Mouse (Mus musculus): ENCODE results near the gene Fmo6. TPM values are rescaled to one million over a fixed set of nuclear protein-coding genes. Genes with fewer than 3 reads are reported as not detected.

Gene Fmo6
- polyA plus RNA-seq, 1 experiment from 2014 or later: not detected

DNA sequence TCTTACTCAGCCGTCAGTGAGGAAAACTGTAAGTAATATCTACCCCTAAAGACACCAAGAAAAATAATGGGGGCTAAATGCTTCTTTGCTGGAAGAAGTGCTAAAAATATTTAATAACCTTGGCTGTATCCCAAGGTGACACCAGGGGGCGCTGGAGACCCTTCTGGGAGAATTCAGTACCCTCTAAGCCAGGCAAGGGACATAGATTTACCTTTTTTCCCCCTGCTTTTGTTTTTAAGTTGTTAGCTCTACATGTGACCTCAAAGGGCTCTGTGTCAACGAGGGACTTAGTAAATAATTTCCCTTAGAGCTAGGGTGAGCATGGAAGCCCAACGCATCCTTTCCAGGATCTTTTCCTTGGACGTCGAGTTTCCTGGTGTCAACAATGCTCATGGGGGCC lies 41.4 kb downstream of the Fmo6 start:
- no peaks in the 10 kb centered on the region for H3K36me3 ChIP-seq (ENCODE audit: control insufficient read depth, insufficient read depth, low read length)
- no peak for ATAC-seq (replicated peaks; ENCODE audit: insufficient number of reproducible peaks, low FRiP score, low TSS enrichment)
- H3K27me3 ChIP-seq (ENCODE audit: control insufficient read depth, insufficient read depth, low read length): no peaks in the 10 kb centered on the region
- 43% methylated on average over 6 of the region's 6 CpGs for WGBS (ENCODE audit: insufficient replicate concordance)
- no peak overlapping the region for H3K27ac ChIP-seq (ENCODE audit: low read depth, low read length)
- H3K9ac ChIP-seq (ENCODE audit: low read depth, low read length): no peak overlapping the region
- no peak overlapping the region for H3K4me3 ChIP-seq (ENCODE audit: low read depth, low read length)
- no peaks in the 10 kb centered on the region for H3K4me1 ChIP-seq (ENCODE audit: control insufficient read depth, insufficient read depth, low read length)
- no peak overlapping the region for H3K4me2 ChIP-seq
- no peaks in the 10 kb centered on the region for H3K9me3 ChIP-seq (replicated peaks; ENCODE audit: control insufficient read depth, low read length)

DNA sequence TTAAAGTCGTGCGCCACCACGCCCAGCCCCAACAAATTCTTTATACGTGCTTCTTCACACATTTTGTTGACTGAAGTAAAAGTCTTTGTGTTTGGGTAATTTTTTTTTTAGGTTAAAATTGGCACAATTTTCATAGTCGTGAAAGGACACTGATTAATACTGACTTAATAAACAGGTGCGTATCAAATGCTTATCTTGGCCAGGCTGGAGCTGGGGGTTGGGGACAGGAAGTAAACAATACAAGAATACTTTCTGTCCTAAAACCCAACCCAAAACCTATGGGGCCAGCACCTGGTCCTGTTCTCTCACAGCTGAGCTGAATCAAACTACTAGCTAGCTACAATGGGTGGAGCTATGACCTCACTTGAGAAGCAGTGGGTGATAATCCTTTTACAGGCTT lies 44.3 kb downstream of the Fmo6 start:
- Histone ChIP-seq H3K4me3 (ENCODE audit: low read depth, low read length) (no peak overlapping the region), H3K4me1 (ENCODE audit: control insufficient read depth, insufficient read depth, low read length) (no peaks in the 10 kb centered on the region), H3K4me2 (no peak overlapping the region), H3K27me3 (ENCODE audit: control insufficient read depth, insufficient read depth, low read length) (no peaks in the 10 kb centered on the region), H3K9me3 (replicated peaks; ENCODE audit: control insufficient read depth, low read length) (no peaks in the 10 kb centered on the region), H3K9ac (ENCODE audit: low read depth, low read length) (no peak overlapping the region), H3K27ac (ENCODE audit: low read depth, low read length) (no peak overlapping the region), H3K36me3 (ENCODE audit: control insufficient read depth, insufficient read depth, low read length) (no peaks in the 10 kb centered on the region)
- no peak for ATAC-seq (replicated peaks; ENCODE audit: insufficient number of reproducible peaks, low FRiP score, low TSS enrichment)
- 84% methylated on average over 6 of the region's 6 CpGs for WGBS (ENCODE audit: insufficient replicate concordance)

DNA sequence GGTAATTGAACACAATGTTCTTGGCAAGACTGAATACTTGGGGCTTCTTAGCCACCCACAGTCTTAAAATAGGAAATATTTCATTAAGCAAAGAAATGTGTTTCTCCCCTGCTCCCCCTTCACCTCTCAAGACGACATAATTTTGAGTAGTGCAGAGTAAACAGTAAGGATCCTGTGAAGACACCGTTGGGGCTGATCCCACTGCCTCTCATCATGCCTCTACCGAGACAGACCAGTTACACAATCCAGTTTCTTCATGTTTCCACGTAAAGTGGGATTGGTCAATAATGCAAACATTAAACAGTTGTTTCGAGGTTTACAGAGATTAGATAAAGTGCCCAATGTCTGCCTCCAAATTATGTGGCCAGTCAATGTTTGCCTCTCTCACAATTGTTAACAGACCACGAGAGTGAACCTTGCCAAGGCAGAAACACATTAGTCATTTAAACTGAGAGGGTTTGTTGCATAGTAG lies 45.3 kb downstream of the Fmo6 start:
- Histone ChIP-seq H3K27me3 (ENCODE audit: control insufficient read depth, insufficient read depth, low read length) (no peaks in the 10 kb centered on the region), H3K4me1 (ENCODE audit: control insufficient read depth, insufficient read depth, low read length) (no peaks in the 10 kb centered on the region), H3K9ac (ENCODE audit: low read depth, low read length) (no peak overlapping the region), H3K4me3 (ENCODE audit: low read depth, low read length) (no peak overlapping the region), H3K27ac (ENCODE audit: low read depth, low read length) (no peak overlapping the region), H3K4me2 (no peak overlapping the region), H3K9me3 (replicated peaks; ENCODE audit: control insufficient read depth, low read length) (no peaks in the 10 kb centered on the region), H3K36me3 (ENCODE audit: control insufficient read depth, insufficient read depth, low read length) (no peaks in the 10 kb centered on the region)
- no peak for ATAC-seq (replicated peaks; ENCODE audit: insufficient number of reproducible peaks, low FRiP score, low TSS enrichment)
- WGBS (ENCODE audit: insufficient replicate concordance): 59% methylated on average over 6 of the region's 6 CpGs

DNA sequence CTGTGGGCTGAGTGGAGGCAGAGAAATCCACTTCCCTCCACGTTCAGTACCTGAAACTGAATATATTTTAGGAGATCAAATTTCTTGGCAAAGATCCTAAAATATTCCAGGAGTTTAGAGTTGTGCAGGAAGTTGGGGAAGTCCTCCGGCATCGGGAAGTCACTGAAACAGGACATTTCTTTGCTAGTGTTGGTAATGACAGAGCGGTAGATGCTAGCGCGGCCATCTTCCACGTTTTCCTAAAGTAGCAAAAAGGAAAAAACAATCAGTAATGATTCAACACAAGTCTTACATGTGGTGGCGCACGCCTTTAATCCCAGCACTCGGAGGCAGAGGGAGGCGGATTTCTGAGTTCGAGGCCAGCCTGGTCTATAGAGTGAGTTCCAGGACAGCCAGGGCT lies 48.7 kb downstream of the Fmo6 start:
- Histone ChIP-seq H3K4me3 (ENCODE audit: low read depth, low read length) (no peak overlapping the region), H3K27ac (ENCODE audit: low read depth, low read length) (no peak overlapping the region), H3K4me1 (ENCODE audit: control insufficient read depth, insufficient read depth, low read length) (no peaks in the 10 kb centered on the region), H3K9ac (ENCODE audit: low read depth, low read length) (no peak overlapping the region), H3K27me3 (ENCODE audit: control insufficient read depth, insufficient read depth, low read length) (no peaks in the 10 kb centered on the region), H3K9me3 (replicated peaks; ENCODE audit: control insufficient read depth, low read length) (no peaks in the 10 kb centered on the region), H3K4me2 (no peak overlapping the region), H3K36me3 (ENCODE audit: control insufficient read depth, insufficient read depth, low read length) (no peaks in the 10 kb centered on the region)
- 81% methylated on average over 12 of the region's 12 CpGs for WGBS (ENCODE audit: insufficient replicate concordance)
- ATAC-seq (replicated peaks; ENCODE audit: insufficient number of reproducible peaks, low FRiP score, low TSS enrichment): no peak

DNA sequence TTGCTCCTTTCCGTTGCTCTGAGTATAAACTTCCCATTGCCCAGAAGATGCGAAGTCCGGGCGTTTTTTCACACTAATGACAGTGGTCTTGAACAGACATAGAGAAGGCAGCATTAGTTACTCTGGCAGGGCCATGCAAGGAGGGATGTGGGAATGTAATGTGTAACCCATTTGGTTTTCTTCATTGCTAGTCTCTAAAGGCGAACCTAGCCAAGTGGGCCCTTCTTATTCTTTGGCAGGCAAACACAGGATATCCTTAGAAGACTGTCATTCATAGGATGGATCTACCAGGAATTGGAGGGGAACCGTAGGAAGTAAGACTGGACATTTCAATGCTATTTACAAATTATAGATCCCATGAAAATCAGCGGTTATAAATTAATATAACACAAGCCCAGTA lies 49.7 kb downstream of the Fmo6 start:
- no peaks in the 10 kb centered on the region for H3K36me3 ChIP-seq (ENCODE audit: control insufficient read depth, insufficient read depth, low read length)
- H3K9me3 ChIP-seq (replicated peaks; ENCODE audit: control insufficient read depth, low read length): no peaks in the 10 kb centered on the region
- H3K4me3 ChIP-seq (ENCODE audit: low read depth, low read length): no peak overlapping the region
- H3K4me1 ChIP-seq (ENCODE audit: control insufficient read depth, insufficient read depth, low read length): no peaks in the 10 kb centered on the region
- 87% methylated on average over 7 of the region's 7 CpGs for WGBS (ENCODE audit: insufficient replicate concordance)
- H3K27me3 ChIP-seq (ENCODE audit: control insufficient read depth, insufficient read depth, low read length): no peaks in the 10 kb centered on the region
- no peak overlapping the region for H3K4me2 ChIP-seq
- no peak overlapping the region for H3K9ac ChIP-seq (ENCODE audit: low read depth, low read length)
- ATAC-seq (replicated peaks; ENCODE audit: insufficient number of reproducible peaks, low FRiP score, low TSS enrichment): no peak
- H3K27ac ChIP-seq (ENCODE audit: low read depth, low read length): no peak overlapping the region

DNA sequence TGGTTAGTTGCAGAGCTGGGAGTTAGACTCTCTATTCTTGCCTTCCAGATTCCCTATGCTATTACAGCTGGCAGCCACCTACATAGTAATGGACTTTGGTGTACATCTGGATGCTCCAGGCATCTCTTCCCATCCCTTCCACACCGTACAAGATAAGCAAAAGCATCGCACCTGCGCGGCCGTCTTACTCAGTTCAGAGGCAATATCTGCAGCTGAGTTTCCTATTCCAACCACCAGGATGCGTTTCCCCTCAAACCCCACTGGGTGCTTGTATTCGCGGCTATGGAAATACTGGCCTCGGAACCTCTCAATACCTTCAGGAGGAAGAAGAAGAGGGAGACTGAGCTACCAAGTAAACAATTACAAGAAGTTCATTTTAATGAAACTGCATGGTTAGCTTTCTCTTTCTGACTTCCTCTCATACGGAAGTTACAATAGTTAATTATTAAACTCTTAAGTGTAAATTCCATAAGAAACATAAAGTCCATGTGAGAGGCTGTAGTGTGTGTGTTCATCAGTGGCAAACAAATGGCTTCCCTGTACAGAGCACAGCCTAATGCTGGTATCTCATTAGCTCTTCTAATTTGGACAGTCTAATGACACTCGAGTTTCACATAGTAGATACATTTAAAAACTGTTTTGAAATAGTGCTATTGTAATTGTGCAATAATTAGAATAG lies 51.0 kb downstream of the Fmo6 start:
- no peaks in the 10 kb centered on the region for H3K36me3 ChIP-seq (ENCODE audit: control insufficient read depth, insufficient read depth, low read length)
- no peaks in the 10 kb centered on the region for H3K27me3 ChIP-seq (ENCODE audit: control insufficient read depth, insufficient read depth, low read length)
- no peak overlapping the region for H3K4me2 ChIP-seq
- no peaks in the 10 kb centered on the region for H3K4me1 ChIP-seq (ENCODE audit: control insufficient read depth, insufficient read depth, low read length)
- H3K27ac ChIP-seq (ENCODE audit: low read depth, low read length): no peak overlapping the region
- no peaks in the 10 kb centered on the region for H3K9me3 ChIP-seq (replicated peaks; ENCODE audit: control insufficient read depth, low read length)
- no peak overlapping the region for H3K4me3 ChIP-seq (ENCODE audit: low read depth, low read length)
- WGBS (ENCODE audit: insufficient replicate concordance): 74% methylated on average over 11 of the region's 11 CpGs
- no peak for ATAC-seq (replicated peaks; ENCODE audit: insufficient number of reproducible peaks, low FRiP score, low TSS enrichment)
- H3K9ac ChIP-seq (ENCODE audit: low read depth, low read length): no peak overlapping the region

DNA sequence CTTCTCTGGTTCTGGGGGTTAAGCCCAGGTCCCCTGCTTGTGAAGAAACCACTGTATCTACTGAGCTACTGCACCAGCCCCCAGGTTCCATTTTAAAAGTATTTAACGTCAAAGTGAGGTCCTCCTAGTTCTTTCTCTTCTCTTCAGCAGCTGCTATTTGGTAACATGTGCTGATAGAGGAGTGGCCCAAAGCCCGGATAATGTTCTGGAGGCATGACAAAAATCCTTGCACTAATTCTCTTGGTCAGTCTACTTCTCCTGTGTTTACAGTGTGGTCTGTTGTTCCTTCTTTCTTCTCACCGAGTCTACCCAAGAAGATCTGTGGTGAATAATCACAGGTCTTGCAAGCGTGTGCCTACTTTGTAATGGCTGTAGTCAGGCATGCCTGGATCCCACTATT lies 54.6 kb downstream of the Fmo6 start:
- Histone ChIP-seq H3K9me3 (replicated peaks; ENCODE audit: control insufficient read depth, low read length) (no peaks in the 10 kb centered on the region), H3K4me1 (ENCODE audit: control insufficient read depth, insufficient read depth, low read length) (no peaks in the 10 kb centered on the region), H3K27me3 (ENCODE audit: control insufficient read depth, insufficient read depth, low read length) (no peaks in the 10 kb centered on the region), H3K36me3 (ENCODE audit: control insufficient read depth, insufficient read depth, low read length) (no peaks in the 10 kb centered on the region), H3K27ac (ENCODE audit: low read depth, low read length) (no peak overlapping the region), H3K4me3 (ENCODE audit: low read depth, low read length) (no peak overlapping the region), H3K4me2 (no peak overlapping the region), H3K9ac (ENCODE audit: low read depth, low read length) (no peak overlapping the region)
- WGBS (ENCODE audit: insufficient replicate concordance): 70% methylated on average over 4 of the region's 4 CpGs
- ATAC-seq (replicated peaks; ENCODE audit: insufficient number of reproducible peaks, low FRiP score, low TSS enrichment): no peak

DNA sequence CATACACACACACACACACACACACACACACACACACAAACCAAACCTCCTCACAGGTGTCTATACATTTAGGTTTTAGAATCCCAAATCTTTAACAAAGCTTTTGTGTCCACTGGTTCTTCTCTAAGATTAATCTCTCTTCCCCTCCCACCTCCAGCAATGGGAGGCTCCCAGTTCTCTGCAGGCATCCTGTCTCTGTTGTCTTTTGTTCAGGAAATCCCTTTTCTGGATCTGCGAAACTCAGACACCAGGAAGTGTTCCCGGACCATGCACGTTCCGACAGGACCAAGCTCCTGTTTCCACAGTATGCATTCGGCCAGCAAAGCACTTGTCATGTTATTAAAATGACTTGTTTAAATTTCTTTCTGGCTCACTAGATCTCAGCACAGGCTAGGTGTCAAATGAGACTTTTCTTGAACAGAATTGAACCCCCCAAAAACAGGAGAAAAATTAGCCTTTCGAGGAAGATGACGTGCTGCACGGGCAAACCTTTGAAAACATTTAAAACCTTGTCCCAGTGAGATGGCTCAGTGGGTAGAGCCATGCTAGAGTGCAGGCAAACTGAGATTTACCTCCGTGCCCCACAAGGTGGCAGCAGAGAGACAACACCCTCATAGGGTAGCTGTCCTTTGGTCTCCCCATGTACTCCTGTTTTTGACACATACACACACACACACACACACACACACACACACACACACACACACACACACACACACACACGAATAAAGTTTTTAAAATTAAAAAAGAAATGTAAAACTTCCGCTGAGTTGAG lies 57.5 kb downstream of the Fmo6 start:
- WGBS (ENCODE audit: insufficient replicate concordance): 47% methylated on average over 11 of the region's 11 CpGs
- Histone ChIP-seq H3K27ac (ENCODE audit: low read depth, low read length) (no peak overlapping the region), H3K9ac (ENCODE audit: low read depth, low read length) (no peak overlapping the region), H3K36me3 (ENCODE audit: control insufficient read depth, insufficient read depth, low read length) (no peaks in the 10 kb centered on the region), H3K27me3 (ENCODE audit: control insufficient read depth, insufficient read depth, low read length) (no peaks in the 10 kb centered on the region), H3K4me3 (ENCODE audit: low read depth, low read length) (no peak overlapping the region), H3K4me2 (no peak overlapping the region), H3K4me1 (ENCODE audit: control insufficient read depth, insufficient read depth, low read length) (no peaks in the 10 kb centered on the region), H3K9me3 (replicated peaks; ENCODE audit: control insufficient read depth, low read length) (no peaks in the 10 kb centered on the region)
- ATAC-seq (replicated peaks; ENCODE audit: insufficient number of reproducible peaks, low FRiP score, low TSS enrichment): no peak

DNA sequence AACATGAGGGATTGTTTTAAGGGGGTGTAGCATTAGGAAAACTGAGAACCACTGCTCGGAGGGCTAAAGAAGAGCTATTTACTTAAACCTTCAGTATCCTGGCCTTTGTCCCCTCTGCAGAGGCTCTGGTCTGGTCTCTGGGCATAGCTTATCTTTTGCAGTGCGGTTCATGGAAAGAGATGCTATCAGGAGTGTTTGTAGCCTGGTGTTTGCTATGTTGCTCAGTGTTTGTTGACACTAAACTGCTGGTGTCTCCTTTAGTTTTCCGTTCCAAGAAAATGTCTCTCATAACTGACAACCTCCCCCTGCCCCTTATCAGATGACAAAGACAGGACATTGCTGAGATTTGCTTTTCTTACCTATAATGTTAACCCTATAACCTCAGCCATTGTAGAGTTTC lies 62.2 kb downstream of the Fmo6 start:
- ATAC-seq (replicated peaks; ENCODE audit: insufficient number of reproducible peaks, low FRiP score, low TSS enrichment): no peak
- no peaks in the 10 kb centered on the region for H3K27me3 ChIP-seq (ENCODE audit: control insufficient read depth, insufficient read depth, low read length)
- no peak overlapping the region for H3K4me3 ChIP-seq (ENCODE audit: low read depth, low read length)
- no peaks in the 10 kb centered on the region for H3K9me3 ChIP-seq (replicated peaks; ENCODE audit: control insufficient read depth, low read length)
- 38% methylated on average over 3 of the region's 3 CpGs for WGBS (ENCODE audit: insufficient replicate concordance)
- no peak overlapping the region for H3K9ac ChIP-seq (ENCODE audit: low read depth, low read length)
- H3K4me1 ChIP-seq (ENCODE audit: control insufficient read depth, insufficient read depth, low read length): no peaks in the 10 kb centered on the region
- H3K4me2 ChIP-seq: no peak overlapping the region
- H3K36me3 ChIP-seq (ENCODE audit: control insufficient read depth, insufficient read depth, low read length): no peaks in the 10 kb centered on the region
- H3K27ac ChIP-seq (ENCODE audit: low read depth, low read length): no peak overlapping the region
